Mouse (Mus musculus) B cell, adult 2 months (primary cell): Measurements from ENCODE around the gene Gm10282.

Source experiments
- DNase-seq, 2 experiments: peaks; one replicate each; pipeline ENCODE4 v3.0.0; 2022

Gm10282 gene

DNA sequence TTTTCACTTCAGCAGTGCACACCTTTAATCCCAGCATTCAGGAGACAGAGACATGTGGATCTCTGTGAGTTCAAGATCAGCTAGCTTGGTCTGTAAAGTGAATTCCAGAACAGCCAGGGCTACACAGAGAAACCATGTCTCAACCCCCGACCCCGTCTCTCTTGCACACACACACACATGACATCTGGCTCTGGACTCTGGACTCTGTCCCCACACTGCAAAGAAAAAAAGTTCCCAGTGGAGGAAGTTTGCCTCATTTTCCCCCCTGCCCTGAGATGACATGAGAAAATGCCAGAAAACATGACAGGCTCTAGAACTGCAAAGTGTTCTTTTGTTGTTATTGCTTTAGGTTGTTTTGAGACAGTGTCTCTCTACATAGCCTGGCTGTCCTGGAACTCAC lies 45.2 kb downstream of the Gm10282 start:
- DNase-seq: no peak

DNA sequence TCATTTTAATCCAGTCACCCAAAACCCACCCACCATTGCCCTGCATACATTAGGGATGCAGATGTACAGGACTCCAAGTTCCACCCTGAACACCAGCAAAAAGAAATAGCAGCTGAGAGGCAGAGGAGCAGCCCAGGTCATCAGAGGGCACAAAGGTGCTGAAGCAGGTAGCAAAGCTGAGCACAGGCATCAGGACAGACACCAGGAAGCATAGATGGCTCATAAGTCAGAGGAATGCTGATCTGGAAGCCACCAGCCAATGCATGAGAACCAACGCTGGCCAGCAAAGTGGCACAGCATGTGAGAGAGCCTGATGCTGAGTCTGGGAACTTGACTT lies 47.2 kb downstream of the Gm10282 start:
- no peak for DNase-seq

DNA sequence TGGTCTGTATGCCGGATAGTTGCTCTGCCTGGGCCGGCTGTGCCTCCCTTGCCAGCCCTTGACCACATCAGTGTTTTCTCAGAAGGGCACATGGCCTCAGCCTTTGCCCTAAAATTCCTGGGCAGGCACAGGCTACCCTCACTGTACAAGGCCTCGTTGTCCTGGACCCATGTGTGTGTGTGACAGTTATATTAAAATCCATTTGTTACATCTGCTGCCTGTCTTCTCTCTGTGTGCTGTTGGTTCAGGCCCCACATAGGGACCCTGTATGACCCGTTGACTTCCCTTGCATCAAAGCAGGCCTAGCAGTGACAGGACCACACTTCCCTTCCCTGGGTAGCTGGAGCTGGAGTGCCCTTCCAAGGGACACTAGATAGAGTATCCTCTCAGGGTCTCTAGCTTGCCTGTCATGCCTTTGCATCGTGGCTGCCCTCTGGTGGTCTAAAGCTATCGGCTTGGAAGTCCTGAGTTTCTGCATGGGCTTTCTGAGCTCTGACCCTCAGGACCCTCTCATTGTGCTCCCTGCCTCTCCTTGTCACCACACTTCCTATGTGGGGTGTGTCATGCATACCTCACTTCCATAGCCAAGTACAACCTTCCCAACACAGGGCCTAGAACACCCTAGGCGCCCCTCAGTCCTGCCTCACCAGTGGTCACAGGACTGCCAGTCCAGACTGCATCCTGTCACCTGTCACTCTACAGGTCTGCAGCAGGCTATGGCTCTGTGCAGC lies 47.7 kb downstream of the Gm10282 start:
- peak; percentile 65 to 66 for DNase-seq
